Mouse (Mus musculus) embryonic fibroblast, embryonic 13.5 days (primary cell): ENCODE results near the gene Gm26938.

Source experiments
- CTCF ChIP-seq: IDR thresholded peaks from 2 replicates; pipeline ENCODE4 v1.5.1; 2011; ENCODE audit warnings: mild to moderate bottlenecking, control low read depth, low read length, moderate library complexity, borderline replicate concordance; ENCODE audit not compliant: insufficient read depth
- POLR2A ChIP-seq: IDR thresholded peaks from 2 replicates; pipeline ENCODE4 v1.6.1; 2011; ENCODE audit warnings: low read depth, mild to moderate bottlenecking, control low read depth, low read length, moderate library complexity

- no peak for TF ChIP-seq POLR2A
- TF ChIP-seq CTCF = no peak
Measured at GRCm38 (mm10) chr5:139776966-139777365, 49.2 kb downstream of the Gm26938 start.
